Mouse (Mus musculus) adrenal gland, adult 18-20 months (tissue): ENCODE data around the gene Ccdc43. TPM values are rescaled to one million over a fixed set of nuclear protein-coding genes. Genes with fewer than 3 reads are reported as not detected.
"Not testable (repeated sequence)": the region's sequence is repeated elsewhere in the genome, so short reads cannot be mapped to it uniquely, and the experiment has no call there.

Experiments
- DNase-seq, 2 experiments: peaks; one replicate each; pipeline ENCODE4 v3.0.0; 2021 to 2022; ENCODE audit warnings: low spot score in 2 of 2
- long read RNA-seq, 2 experiments: library from polyadenylated mRNA; stranded (forward); transcript quantifications; one replicate each; pipeline ENCODE4 v2.0.0; 2021
- total RNA-seq, 2 experiments: library from RNA; stranded (reverse); gene quantifications; 1 replicate in 1 of 2; 2 replicates in 1 of 2; pipeline ENCODE4 v1.2.3; 2021

Gene Ccdc43
- 10 to 100 TPM; 21.7 to 30.4 TPM for total RNA-seq
- long read RNA-seq, experiment 1, transcript Ccdc43-201 (5 exons, 2,366 nt), result major isoform, 28 of 32 reads
- long read RNA-seq, experiment 1, partial matches to known transcripts, result 0 of 32 reads
- long read RNA-seq, experiment 1, other reads (novel, unspliced or antisense), result 1 of 32 reads
- long read RNA-seq, experiment 2, transcript Ccdc43-201 (5 exons, 2,366 nt), result major isoform, 53 of 64 reads
- long read RNA-seq, experiment 2, transcript Ccdc43-204 (4 exons, 989 nt), result minor isoform, 6 of 64 reads
- long read RNA-seq, experiment 2, partial matches to known transcripts, result 0 of 64 reads
- long read RNA-seq, experiment 2, other reads (novel, unspliced or antisense), result 3 of 64 reads

DNA sequence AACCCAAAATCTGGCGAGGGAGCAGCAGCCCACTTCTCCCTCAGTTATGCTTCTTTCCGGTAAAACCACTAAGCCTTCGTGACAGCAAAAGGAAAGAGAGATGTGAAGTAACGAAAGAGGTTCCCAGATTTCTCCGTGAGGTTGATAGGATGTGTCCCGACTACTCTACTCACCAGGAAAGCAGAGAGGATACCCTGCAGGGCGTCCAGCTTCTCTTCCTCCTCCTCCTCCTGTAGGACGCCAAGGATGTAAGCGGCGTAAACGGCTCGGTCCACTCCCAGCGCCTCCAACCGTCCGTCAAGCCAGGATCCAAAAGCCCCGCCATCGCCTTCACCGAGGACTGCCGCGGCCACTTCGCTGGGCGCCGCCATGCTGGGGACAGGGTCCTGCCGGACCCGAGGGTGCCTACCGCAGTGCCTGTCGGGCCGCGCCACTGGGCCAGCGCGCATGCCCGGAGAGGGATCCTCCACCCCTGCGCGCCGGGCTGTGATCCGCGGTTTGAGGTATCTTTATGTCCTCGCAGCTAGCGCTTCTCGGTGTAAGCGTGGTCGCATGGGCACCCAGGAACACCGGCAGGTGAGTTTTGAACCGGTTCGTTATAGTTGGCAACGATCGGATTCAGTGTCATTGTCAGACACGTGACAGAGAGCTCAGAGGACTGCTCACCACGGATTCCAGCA is at the start of gene Ccdc43:
TSS of gene Ccdc43 (minus strand) at position 445 of the 680 bp plus-strand sequence.
- DNase-seq, result peak; percentile 90

DNA sequence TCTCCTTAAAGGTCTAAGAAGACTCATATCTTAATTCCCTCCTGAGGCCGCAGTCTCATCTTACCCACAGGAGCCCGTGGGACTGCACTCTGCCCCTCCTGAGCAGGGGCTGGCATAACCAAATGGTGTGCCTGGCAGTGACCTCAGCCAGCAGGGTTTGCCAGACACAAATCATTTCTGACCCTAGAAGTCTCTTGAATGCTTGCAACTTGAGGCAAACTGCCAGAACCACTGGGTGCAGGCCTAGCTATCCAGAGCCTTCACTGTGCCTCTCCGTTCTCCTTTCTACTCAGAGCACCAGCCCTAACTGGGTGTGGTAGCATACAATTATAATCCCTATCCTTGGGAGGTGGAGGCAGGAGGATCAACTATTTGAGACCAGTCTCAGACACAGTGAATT is 47.2 kb upstream of the Ccdc43 start:
- DNase-seq, result no peak

DNA sequence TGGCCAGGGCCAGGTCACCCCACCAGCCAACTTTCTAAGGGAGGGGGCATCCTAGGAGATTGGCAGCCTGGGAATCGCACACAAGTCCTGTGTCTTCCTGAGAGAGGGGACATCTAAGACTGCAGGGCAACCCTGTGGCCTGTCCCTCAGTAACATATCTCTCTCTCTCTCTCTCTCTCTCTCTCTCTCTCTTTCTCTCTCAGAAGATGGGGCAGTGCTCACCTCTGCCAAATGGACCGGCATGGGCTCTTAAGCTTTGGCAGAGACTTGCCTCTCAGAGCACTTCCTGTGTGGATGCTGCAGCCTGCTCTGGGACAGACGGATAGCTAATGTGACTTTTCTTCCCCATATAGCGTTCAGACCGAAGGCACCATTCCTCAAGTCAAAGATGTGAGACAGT is 45.3 kb upstream of the Ccdc43 start:
- DNase-seq, result no peak

DNA sequence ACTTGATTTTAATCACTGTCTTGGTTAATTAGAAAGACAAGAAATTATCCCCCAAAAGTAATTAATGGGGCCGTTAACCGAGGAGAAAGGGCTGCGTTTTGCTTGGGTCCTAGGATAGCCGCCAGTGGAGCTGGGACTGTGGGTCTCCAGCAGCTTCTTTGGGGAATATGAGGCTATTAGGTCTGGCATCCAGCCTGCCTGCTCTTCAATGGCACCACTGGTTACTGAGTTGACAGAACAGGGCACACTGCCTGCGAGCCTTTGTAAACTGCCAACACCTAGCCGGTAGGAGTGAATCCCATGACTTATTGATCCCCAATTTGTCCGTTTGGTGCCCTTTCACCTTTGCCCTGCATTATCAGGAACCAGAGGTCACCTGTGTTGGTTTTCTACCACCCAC is 44.5 kb upstream of the Ccdc43 start:
- DNase-seq, result no peak

DNA sequence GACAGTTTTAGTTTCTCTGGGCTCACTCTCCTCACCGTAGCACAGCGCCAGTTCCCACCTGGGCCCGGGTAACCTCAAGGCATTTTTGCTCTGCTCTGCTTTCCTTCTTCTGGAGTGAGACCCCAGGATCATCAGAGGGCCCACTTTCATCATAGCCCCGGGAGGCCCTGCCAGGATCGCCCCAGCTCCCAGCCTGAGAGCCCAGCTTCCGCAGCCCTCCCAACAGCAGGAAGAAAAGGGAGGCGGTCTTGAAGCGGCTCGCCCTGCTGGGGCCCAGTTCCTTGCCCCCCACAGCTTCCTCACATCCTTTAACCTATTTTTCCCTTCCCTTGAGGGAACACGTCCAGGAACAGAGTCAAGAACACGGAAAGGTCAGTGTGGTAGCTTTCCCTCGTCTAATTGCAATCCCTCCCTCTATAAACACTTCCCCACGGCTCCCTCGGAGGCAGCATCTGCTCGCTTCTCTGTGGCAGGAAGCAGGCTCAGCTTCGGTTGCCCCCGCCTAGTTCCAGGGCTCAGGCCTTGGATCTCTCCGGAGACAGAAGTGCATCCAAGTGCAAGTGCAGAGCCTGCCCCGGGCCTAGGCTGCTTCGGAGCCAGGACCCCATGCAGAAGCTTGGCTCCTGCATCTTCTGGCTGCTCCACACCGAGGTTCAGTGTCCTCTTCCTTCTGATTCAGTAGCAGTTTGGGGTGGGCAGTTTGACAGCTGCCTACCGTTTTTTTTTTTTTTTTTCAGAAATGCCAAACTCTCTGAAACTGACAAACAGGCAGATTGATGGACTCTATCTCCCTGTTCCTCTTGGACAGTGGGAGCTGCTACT is 43.8 kb upstream of the Ccdc43 start:
- no peak for DNase-seq

DNA sequence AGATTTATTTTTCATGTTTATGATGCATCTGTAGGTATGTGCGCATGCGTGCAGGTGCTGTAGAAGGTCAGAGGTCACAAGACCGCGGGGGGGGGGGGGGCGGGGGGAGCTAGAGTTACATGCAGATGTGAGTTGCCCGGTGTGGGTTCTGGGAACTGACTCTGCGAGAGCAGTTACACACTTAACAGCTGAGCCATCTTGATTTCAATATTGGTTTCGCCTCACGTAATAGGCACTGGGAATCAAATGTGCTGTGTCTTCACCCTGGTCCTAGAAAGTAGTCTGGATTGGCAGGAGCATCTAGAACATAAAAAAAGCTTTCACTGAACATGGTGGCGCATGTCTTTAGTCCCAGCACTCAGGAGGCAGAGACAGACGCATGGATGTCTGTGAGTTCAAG is 43.1 kb upstream of the Ccdc43 start:
- no peak for DNase-seq

DNA sequence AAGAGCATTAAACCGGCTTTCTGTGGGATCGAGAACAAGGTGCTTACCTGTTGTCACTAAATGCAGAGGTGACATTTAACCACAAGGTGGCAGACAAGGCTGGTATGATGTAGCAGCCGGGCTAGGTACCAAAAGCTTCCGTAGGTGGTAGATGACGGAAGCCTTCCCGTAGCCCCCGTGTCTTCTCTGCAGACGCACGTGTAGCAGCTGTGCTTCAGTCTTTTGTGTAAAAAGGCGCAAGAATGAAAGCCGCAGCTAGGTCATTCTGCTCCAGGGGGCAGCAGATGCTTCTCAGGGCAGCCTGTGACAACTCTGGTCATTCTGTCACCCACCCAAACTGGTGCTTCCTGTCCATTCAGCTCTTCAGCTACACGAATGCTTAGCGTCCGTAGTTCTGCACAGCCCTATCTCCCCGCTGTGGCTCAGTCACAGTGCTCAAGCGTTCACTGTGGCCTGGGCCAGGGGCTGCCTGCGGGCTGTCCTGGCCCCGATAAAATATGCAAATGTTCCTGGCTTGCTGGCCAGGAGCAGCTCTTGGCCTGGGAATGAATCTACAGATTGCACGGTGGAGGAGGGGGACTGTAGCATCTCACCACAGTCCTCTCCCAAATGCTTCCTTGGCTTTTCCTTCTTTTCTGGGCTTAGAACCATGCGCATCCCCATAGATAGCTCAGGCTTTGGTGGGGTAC is 41.8 kb upstream of the Ccdc43 start:
- peak in 1 of 2 experiments; percentile 16 for DNase-seq

DNA sequence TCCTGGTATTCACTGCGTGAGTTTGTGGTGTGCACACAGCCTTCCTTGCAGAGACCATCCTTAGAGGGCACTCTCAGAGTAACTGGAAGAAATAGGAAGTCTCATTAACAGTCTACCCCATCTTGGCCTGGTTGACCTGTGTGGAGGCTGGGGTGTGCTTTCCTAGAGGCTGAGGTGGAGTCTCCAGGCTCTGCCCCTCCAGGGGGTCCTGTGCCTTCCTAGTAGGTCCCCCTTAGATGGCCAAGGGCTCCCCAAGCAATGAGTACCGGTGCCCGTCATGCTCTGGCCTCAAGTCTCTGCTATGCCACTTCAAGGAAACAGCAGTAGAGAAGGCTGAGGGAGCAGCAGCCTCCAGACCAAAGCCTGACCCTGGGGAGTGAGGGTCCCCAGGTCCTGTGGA is 40.5 kb upstream of the Ccdc43 start:
- no peak for DNase-seq

DNA sequence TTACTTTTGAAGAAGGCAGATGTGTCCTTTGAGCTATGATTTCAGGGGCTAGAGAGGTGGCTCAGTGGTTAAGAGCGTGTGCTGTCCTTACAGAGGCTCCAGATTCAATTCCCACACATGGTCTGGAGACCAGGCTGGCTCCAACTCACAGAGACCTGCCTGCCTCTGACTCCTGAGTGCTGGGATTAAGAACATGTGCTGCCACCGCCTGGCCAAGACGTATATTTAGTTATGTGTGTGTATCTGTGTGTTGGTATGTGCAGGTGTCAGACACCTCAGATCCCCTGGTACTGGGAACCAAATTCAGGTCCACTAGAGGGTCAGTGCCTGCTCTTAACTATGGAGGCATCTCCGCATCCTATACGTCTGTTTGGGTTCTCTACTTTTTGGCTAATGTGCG is 37.4 kb upstream of the Ccdc43 start:
- DNase-seq, result no peak

DNA sequence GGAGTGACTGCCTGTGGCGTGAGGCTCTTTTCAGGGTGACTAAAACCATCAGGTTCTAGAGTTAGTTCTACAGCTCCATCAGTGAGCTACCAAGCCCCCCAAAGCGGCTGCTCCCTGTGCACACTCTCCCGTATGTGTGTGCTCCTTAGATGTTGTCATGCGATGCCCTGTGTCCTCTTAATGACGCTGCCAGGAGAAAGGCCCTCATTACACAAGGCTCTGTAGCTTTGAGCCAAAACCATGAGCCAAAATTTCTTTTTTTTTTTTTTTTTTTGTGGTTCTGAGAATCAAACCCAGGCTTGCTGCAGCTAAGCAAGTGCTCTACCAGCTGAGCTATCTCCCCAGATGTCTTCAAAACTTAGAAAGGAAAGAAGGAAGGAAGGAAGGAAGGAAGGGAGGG is 35.6 kb upstream of the Ccdc43 start:
- no peak for DNase-seq

DNA sequence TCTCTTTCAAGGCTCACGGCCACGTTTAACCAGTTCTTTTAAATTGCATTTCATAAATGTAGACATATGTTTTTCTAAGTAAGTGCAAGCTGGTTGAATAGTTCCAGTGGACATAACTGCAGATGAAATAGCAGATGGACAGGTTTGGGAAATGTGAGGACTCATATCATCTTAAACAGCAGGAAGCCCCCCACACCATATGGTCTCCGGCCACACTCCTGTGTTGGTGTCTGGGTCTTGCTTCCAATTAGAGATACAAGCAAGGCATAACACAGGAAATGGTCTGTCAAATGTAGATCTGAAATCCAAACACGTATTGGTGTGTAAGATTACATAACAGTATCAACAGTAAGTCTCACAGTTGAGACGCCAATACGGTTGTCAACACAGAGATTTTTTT is 33.8 kb upstream of the Ccdc43 start:
- no peak for DNase-seq

DNA sequence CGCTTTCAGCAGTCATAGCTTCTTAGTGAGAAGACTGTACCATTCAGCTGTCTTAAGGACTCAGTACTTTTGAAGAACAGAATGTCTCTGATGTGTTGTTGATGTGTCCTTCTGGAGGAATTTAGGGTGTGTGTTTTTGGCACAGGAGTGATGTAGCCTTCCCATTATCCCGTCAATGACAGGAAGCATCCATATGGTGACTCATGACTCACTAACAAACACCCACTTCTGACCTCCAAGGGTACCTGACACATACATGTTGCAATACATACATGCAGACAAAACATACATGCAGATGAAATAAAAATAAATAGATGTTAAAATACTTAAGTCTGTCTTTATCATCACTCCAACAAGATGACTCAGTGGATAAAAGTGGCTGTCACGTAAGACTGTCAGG is 32.3 kb upstream of the Ccdc43 start:
- no peak for DNase-seq

DNA sequence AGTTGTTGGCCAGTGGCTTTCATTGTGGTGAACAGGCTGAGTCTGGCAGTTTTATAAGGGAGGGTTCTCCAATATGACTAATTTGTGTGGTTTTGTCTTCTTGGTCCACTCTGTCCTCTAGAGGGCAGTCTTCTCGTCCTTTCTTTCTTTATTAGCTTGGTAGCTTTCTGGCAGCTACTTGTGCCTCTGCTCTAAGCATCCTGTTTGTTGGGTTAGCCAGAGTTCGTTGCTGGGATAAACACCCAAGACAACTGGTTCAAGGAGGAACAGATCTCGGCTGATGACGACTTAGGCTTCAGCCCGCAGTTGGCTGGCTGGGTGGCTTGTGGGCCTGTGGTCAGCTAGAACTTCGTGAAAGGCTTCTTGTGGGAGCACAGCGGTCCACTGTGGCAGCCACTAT is 31.0 kb upstream of the Ccdc43 start:
- no peak for DNase-seq

DNA sequence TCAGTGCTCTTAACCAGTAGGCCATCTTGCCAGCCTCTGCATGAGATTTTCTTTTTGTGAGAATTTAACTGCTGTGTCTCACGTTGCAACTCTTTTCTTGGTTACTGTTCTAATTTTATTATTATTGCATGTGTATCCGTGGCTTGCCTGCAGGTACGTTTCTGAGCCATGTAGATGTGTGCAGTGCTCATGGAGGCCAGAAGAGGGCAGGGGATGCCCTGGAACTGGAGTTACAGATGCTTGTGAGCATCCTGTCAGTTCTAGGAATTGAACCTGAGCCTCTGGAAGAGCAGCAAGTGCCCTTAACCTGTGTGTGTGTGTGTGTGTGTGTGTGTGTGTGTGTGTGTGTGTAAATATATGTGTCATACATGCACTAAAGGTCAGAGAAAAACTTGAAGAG is 28.0 kb upstream of the Ccdc43 start:
- no peak for DNase-seq

DNA sequence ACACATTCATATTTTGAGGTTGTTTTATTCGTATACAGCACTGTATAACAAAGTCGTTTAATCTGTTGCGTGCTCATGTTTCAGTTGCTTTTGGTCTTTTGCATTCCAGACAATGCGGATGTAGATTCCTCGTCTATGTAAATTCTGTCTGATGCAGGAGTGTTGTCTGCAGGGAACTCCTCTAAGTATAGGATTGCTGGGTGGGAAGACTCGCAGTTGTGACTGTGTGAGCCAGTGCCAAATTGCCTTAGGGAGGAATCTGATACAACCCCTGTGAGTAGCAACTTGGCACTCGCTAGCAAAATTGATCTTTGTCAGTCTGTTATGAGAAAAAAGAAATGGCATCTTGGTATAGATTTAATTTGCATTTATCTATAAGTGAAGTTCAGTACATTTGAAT is 18.6 kb upstream of the Ccdc43 start:
- DNase-seq, result no peak

DNA sequence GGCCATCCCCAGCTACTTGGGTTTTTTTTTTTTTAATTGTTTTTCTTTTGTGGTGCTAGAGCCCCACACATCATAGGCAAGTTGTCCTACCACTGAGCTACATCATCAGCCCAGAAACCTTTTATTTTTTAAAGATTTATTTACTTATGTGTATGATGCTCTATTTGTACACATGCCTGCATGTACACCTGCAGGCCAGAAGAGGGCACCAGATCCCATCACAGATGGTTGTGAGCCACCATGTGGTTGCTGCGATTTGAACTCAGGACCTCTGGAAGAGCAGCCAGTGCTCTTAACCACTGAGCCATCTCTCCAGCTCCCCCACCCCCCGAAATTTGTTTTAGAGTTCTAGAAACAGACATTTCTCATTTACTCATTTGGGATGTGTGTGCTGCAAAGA is 17.0 kb upstream of the Ccdc43 start:
- DNase-seq, result not testable (repeated sequence)

DNA sequence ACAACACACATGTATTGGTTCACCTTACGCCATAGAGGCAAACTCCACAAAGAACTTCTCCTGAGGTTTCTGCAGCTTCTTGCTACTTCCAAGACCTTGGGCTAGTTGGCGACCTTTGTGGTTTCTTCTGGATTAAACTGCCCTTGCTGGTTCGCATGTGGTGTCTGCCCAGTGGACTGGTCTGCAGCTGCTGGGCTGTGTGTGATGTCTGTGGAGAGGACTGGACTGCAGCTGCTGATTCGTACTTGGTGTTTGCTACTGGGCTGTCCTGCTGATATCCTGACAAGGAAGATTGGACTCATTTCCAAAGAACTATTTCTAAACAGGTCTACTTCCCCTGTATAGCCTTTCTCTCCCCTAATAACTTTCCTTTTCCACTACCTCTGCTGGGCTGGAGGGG is 14.8 kb upstream of the Ccdc43 start:
- no peak for DNase-seq

DNA sequence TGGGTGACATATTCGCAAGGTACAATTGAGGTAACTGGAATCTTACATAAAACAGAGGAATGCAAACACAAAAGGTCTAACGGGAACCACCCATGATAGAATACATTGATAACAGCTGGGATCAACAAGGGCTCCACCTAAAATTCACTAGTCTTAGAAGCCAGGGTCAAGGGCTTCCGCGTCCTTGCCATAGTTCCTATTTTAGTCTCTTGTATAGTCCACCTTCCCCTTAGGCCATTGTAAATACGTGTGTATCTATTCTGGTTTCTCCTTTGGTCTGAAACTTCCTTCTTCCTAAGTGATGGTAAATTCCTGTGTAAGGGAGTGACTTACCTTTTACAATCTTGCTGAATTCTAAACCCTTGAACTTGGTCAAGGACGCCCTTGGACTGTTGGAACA is 4.6 kb upstream of the Ccdc43 start:
- not testable (repeated sequence) for DNase-seq

DNA sequence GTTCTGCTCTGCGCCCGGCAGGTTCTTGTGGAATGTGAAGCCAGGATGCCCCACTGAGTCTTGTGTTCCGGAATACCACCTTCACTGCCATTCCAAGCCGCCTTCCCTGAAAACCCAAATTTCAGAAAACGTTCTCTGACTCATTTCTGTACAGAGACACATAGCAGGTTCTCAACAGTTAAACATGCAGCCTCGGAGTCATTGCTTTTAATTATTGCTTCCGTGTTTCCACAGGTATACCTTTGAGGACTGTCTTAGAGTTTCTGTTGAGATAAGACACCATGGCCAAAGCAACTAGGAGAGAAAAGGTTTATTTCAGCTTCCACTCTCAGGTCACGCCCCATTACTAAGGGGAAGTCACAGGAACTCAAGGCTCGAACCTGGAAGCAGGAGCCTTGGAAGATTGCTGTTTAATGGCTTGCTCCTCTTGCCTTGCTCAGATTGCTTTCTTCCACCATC is 465 bp upstream of the Ccdc43 start:
- no peak for DNase-seq

DNA sequence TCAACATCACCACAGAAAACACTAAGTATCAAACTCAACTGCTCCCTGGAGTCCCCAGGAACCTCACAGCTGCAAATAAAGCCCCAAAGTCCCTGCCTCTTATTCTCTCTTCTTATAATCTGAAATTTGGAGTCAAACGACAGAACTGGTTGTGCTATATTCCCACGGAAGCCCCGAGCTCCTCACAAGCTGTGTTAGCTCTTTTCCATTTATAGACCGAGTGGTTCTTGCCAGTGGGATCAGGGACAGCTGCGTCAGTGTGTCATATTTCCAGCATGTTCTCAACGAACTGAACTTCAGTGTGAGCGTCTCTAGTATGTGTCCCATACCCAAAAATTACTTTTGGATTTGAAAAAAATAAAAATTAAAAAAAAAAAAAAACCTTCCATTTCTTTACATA is 2.3 kb downstream of the Ccdc43 start:
- no peak for DNase-seq

DNA sequence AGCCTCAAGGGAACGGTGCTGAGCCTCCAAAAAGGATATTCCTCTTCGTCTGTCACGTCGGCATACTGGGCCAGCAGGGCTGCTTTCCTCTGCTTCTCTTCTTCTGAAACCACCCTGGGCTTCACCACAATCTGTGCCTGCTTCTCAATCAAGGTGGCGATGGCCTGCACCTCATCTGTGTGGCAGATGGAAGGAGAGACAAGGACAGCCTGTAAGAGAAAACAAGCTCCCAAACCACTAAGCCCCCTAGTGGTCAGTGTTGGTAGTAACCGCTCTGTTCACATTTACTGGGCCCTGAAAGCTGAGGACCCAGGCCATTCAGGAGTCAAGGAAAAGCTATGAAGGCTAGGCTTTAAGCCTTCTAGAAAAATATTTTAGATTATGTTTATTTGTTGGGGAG is 7.4 kb downstream of the Ccdc43 start:
- DNase-seq, result peak; percentile 65 to 70
